12 mouse cellular contexts compared by ENCODE assay signal in genomic region chr11:51643202-51643601, GRCm38 (mm10). TPM values are rescaled to one million over a fixed set of nuclear protein-coding genes. Genes with fewer than 3 reads are reported as not detected.
DNase-seq lines count a peak whose midpoint lies in the region; ATAC-seq and TF ChIP-seq lines count a peak whose summit lies in the region.
"Had no signal": no experiment of that assay in that cellular context is flagged by ENCODE, and none has a peak within 500 bp of the region (broad histone marks: within the 10 kb centered on the region; RNA-seq: fewer than 3 reads in every experiment).

No protein-coding gene starts in this region.

- peak overlapping the region; percentile 14; the same call in 1 of the 2 replicates for H3K9ac ChIP-seq in intestine, embryonic 16.5 days (ENCODE audit: low read depth, low read length)
- H3K9ac ChIP-seq in intestine, postnatal 0 days (ENCODE audit: low read depth, low read length), result no peak overlapping the region
- H3K9ac ChIP-seq in embryonic facial prominence, embryonic 15.5 days, result no peak overlapping the region
- H3K9ac ChIP-seq in midbrain, embryonic 13.5 days (replicated peaks), result no peak overlapping the region
- H3K9ac ChIP-seq: forebrain, postnatal 0 days; kidney, embryonic 15.5 days; neural tube, embryonic 12.5 days had no signal

- no peak overlapping the region for H3K4me2 ChIP-seq in intestine, embryonic 16.5 days (ENCODE audit: low read depth, low read length)
- H3K4me2 ChIP-seq in intestine, postnatal 0 days (replicated peaks; ENCODE audit: low read depth), result no peak overlapping the region
- peak overlapping the region; percentile 21; the same call in 1 of the 2 replicates for H3K4me2 ChIP-seq in embryonic facial prominence, embryonic 15.5 days (replicated peaks)
- no peak overlapping the region for H3K4me2 ChIP-seq in midbrain, embryonic 13.5 days (replicated peaks)
- H3K4me2 ChIP-seq: kidney, embryonic 15.5 days; neural tube, embryonic 12.5 days had no signal

- no peak overlapping the region for H3K27ac ChIP-seq in heart, embryonic 10.5 days
- H3K27ac ChIP-seq in intestine, embryonic 16.5 days (ENCODE audit: low read length), result no peak overlapping the region
- no peak overlapping the region for H3K27ac ChIP-seq in intestine, postnatal 0 days (ENCODE audit: low read depth, low read length)
- peak overlapping the region; percentile 79 for H3K27ac ChIP-seq in embryonic facial prominence, embryonic 15.5 days (replicated peaks)
- H3K27ac ChIP-seq in midbrain, embryonic 13.5 days, result no peak overlapping the region
- H3K27ac ChIP-seq: kidney, embryonic 15.5 days; neural tube, embryonic 12.5 days had no signal

- 56% methylated on average over 9 of the region's 9 CpGs for WGBS in heart, embryonic 10.5 days
- WGBS in intestine, embryonic 16.5 days, result 68% methylated on average over 9 of the region's 9 CpGs
- 62% methylated on average over 9 of the region's 9 CpGs for WGBS in intestine, postnatal 0 days
- 67% methylated on average over 9 of the region's 9 CpGs for WGBS in embryonic facial prominence, embryonic 15.5 days
- 84% methylated on average over 9 of the region's 9 CpGs for whole genome bisulfite sequencing in midbrain, embryonic 13.5 days

- no peaks in the 10 kb centered on the region for H3K9me3 ChIP-seq in heart, embryonic 10.5 days
- H3K9me3 ChIP-seq in intestine, embryonic 16.5 days (ENCODE audit: control insufficient read depth, low read length), result no peaks in the 10 kb centered on the region
- no peaks in the 10 kb centered on the region for H3K9me3 ChIP-seq in intestine, postnatal 0 days (ENCODE audit: control insufficient read depth)
- H3K9me3 ChIP-seq in embryonic facial prominence, embryonic 15.5 days (replicated peaks), result no peaks in the 10 kb centered on the region
- H3K9me3 ChIP-seq in midbrain, embryonic 13.5 days, result no peaks in the 10 kb centered on the region
- H3K9me3 ChIP-seq: kidney, embryonic 15.5 days; neural tube, embryonic 12.5 days had no signal

- no peak for ATAC-seq in intestine, embryonic 16.5 days
- no peak for ATAC-seq in intestine, postnatal 0 days
- no peak for ATAC-seq in embryonic facial prominence, embryonic 15.5 days (ENCODE audit: insufficient number of reproducible peaks, low FRiP score, low TSS enrichment, low read depth)
- no peak for ATAC-seq in CD4-positive, CD25-positive, alpha-beta regulatory T cell, adult 4 months
- ATAC-seq in midbrain, embryonic 13.5 days, result no peak
- ATAC-seq: forebrain, postnatal 0 days; Patski had no signal

- no peak for TF ChIP-seq CTCF in intestine, postnatal 0 days (IDR thresholded peaks at IDR 0.05; ENCODE audit: low read depth)

- H3K4me1 ChIP-seq in heart, embryonic 10.5 days, result peaks cover 32% of the 10 kb centered on the region
- H3K4me1 ChIP-seq in intestine, embryonic 16.5 days (ENCODE audit: control insufficient read depth, insufficient read depth, low read length), result peaks cover 20% of the 10 kb centered on the region
- 0 out of 2 replicates have a peak, but pooled peaks cover 3% of the 10 kb centered on the region for H3K4me1 ChIP-seq in intestine, postnatal 0 days (replicated peaks; ENCODE audit: control insufficient read depth, insufficient read depth, low read length)
- peaks cover 58% of the 10 kb centered on the region for H3K4me1 ChIP-seq in embryonic facial prominence, embryonic 15.5 days
- peaks cover 2% of the 10 kb centered on the region for H3K4me1 ChIP-seq in midbrain, embryonic 13.5 days (replicated peaks)

- H3K4me3 ChIP-seq in heart, embryonic 10.5 days, result peak overlapping the region; percentile 23
- no peak overlapping the region for H3K4me3 ChIP-seq in intestine, embryonic 16.5 days (ENCODE audit: low read length)
- no peak overlapping the region for H3K4me3 ChIP-seq in intestine, postnatal 0 days (ENCODE audit: low read depth, low read length)
- H3K4me3 ChIP-seq in embryonic facial prominence, embryonic 15.5 days (replicated peaks), result no peak overlapping the region; the same call in 1 of the 2 replicates
- H3K4me3 ChIP-seq in midbrain, embryonic 13.5 days (replicated peaks), result no peak overlapping the region
- H3K4me3 ChIP-seq: kidney, embryonic 15.5 days; neural tube, embryonic 12.5 days had no signal

- DNase-seq in heart, embryonic 10.5 days (ENCODE audit: low spot score), result no peak
- DNase-seq in heart, adult 11 months, result no peak
- peak; percentile 69 for DNase-seq in ES-CJ7 (ENCODE audit: low read depth, low spot score)
- DNase-seq: forebrain, postnatal 0 days had no signal

- peaks cover 30% of the 10 kb centered on the region for H3K36me3 ChIP-seq in heart, embryonic 10.5 days
- H3K36me3 ChIP-seq in intestine, embryonic 16.5 days (ENCODE audit: control insufficient read depth, insufficient read depth, low read length), result peaks cover 6% of the 10 kb centered on the region; the same call in 1 of the 2 replicates
- peaks cover 21% of the 10 kb centered on the region for H3K36me3 ChIP-seq in intestine, postnatal 0 days (ENCODE audit: control insufficient read depth, insufficient read depth)
- peaks cover 20% of the 10 kb centered on the region; the same call in 1 of the 2 replicates for H3K36me3 ChIP-seq in embryonic facial prominence, embryonic 15.5 days
- H3K36me3 ChIP-seq in midbrain, embryonic 13.5 days, result no peaks in the 10 kb centered on the region

- peaks cover 29% of the 10 kb centered on the region for H3K27me3 ChIP-seq in heart, embryonic 10.5 days (ENCODE audit: insufficient read depth, poor library complexity, severe bottlenecking)
- no peaks in the 10 kb centered on the region for H3K27me3 ChIP-seq in intestine, embryonic 16.5 days (replicated peaks; ENCODE audit: control insufficient read depth, insufficient read depth, low read length)
- no peaks in the 10 kb centered on the region for H3K27me3 ChIP-seq in intestine, postnatal 0 days (replicated peaks; ENCODE audit: control insufficient read depth, insufficient read depth, low read length)
- no peaks in the 10 kb centered on the region for H3K27me3 ChIP-seq in embryonic facial prominence, embryonic 15.5 days
- peaks cover 3% of the 10 kb centered on the region; the same call in 1 of the 2 replicates for H3K27me3 ChIP-seq in midbrain, embryonic 13.5 days
- H3K27me3 ChIP-seq: kidney, embryonic 15.5 days; neural tube, embryonic 12.5 days; Patski had no signal

RNA-seq across cellular contexts. Expression of gene N4bp3, which starts 7.4 kb away (rescaled TPM):
- polyA plus RNA-seq in heart, embryonic 10.5 days (2016; fragmentation: Nextera tagmentation; extraction: Ambion mirVana), result 6.9 and 12.0 TPM in 2 replicates
- 16.1 and 17.0 TPM in 2 replicates for polyA plus RNA-seq in intestine, embryonic 16.5 days (2015; fragmentation: Nextera tagmentation; extraction: Ambion mirVana)
- 8.5 and 8.8 TPM in 2 replicates for polyA plus RNA-seq in intestine, postnatal 0 days (2015; fragmentation: Nextera tagmentation; extraction: Ambion mirVana)
- polyA plus RNA-seq in embryonic facial prominence, embryonic 15.5 days (2015; fragmentation: Nextera tagmentation; extraction: Ambion mirVana), result 41.0 and 45.4 TPM in 2 replicates
- 1 to 10 TPM; 1.2 to 2.5 TPM for polyA plus RNA-seq in CD4-positive, CD25-positive, alpha-beta regulatory T cell, adult 4 months (2017; shearing (Covaris generic))
- 8.0 and 8.3 TPM in 2 replicates for polyA plus RNA-seq in midbrain, embryonic 13.5 days (2015; fragmentation: Nextera tagmentation; extraction: Ambion mirVana)

RNA-seq across cellular contexts. Expression of gene Rmnd5b, which starts 7.5 kb away (rescaled TPM):
- 34.3 and 37.9 TPM in 2 replicates for polyA plus RNA-seq in heart, embryonic 10.5 days (2016; fragmentation: Nextera tagmentation; extraction: Ambion mirVana)
- polyA plus RNA-seq in intestine, embryonic 16.5 days (2015; fragmentation: Nextera tagmentation; extraction: Ambion mirVana), result 42.0 and 44.4 TPM in 2 replicates
- 32.4 and 34.2 TPM in 2 replicates for polyA plus RNA-seq in intestine, postnatal 0 days (2015; fragmentation: Nextera tagmentation; extraction: Ambion mirVana)
- 53.1 and 55.1 TPM in 2 replicates for polyA plus RNA-seq in embryonic facial prominence, embryonic 15.5 days (2015; fragmentation: Nextera tagmentation; extraction: Ambion mirVana)
- polyA plus RNA-seq in CD4-positive, CD25-positive, alpha-beta regulatory T cell, adult 4 months (2017; shearing (Covaris generic)), result 10 to 100 TPM; 46.6 to 54.0 TPM
- 66.2 and 71.8 TPM in 2 replicates for polyA plus RNA-seq in midbrain, embryonic 13.5 days (2015; fragmentation: Nextera tagmentation; extraction: Ambion mirVana)

RNA-seq across cellular contexts. Expression of gene D930048N14Rik, which starts 7.6 kb away (rescaled TPM):
- polyA plus RNA-seq in heart, embryonic 10.5 days (2016; fragmentation: Nextera tagmentation; extraction: Ambion mirVana), result 0.78 and 1.6 TPM in 2 replicates
- 3.4 and 3.7 TPM in 2 replicates for polyA plus RNA-seq in intestine, embryonic 16.5 days (2015; fragmentation: Nextera tagmentation; extraction: Ambion mirVana)
- polyA plus RNA-seq in intestine, postnatal 0 days (2015; fragmentation: Nextera tagmentation; extraction: Ambion mirVana), result 1.1 and 1.3 TPM in 2 replicates
- polyA plus RNA-seq in embryonic facial prominence, embryonic 15.5 days (2015; fragmentation: Nextera tagmentation; extraction: Ambion mirVana), result 4.5 and 5.2 TPM in 2 replicates
- under 1 TPM in 1 of 2 experiments, not detected in 1; 0.62 TPM for polyA plus RNA-seq in CD4-positive, CD25-positive, alpha-beta regulatory T cell, adult 4 months (2017; shearing (Covaris generic))
- polyA plus RNA-seq in midbrain, embryonic 13.5 days (2015; fragmentation: Nextera tagmentation; extraction: Ambion mirVana), result 0.22 and 0.26 TPM in 2 replicates

RNA-seq across cellular contexts. Expression of gene Nhp2, which starts 23.7 kb away (rescaled TPM):
- 154 and 210 TPM in 2 replicates for polyA plus RNA-seq in heart, embryonic 10.5 days (2016; fragmentation: Nextera tagmentation; extraction: Ambion mirVana)
- 150 and 175 TPM in 2 replicates for polyA plus RNA-seq in intestine, embryonic 16.5 days (2015; fragmentation: Nextera tagmentation; extraction: Ambion mirVana)
- polyA plus RNA-seq in intestine, postnatal 0 days (2015; fragmentation: Nextera tagmentation; extraction: Ambion mirVana), result 98.2 and 101 TPM in 2 replicates
- 138 and 147 TPM in 2 replicates for polyA plus RNA-seq in embryonic facial prominence, embryonic 15.5 days (2015; fragmentation: Nextera tagmentation; extraction: Ambion mirVana)
- 100 to 1,000 TPM in 1 of 2 experiments, 10 to 100 TPM in 1; 87.8 to 116 TPM for polyA plus RNA-seq in CD4-positive, CD25-positive, alpha-beta regulatory T cell, adult 4 months (2017; shearing (Covaris generic))
- polyA plus RNA-seq in midbrain, embryonic 13.5 days (2015; fragmentation: Nextera tagmentation; extraction: Ambion mirVana), result 104 and 110 TPM in 2 replicates

RNA-seq across cellular contexts. Expression of gene Hnrnpab, which starts 36.6 kb away (rescaled TPM):
- polyA plus RNA-seq in heart, embryonic 10.5 days (2016; fragmentation: Nextera tagmentation; extraction: Ambion mirVana), result 341 and 617 TPM in 2 replicates
- polyA plus RNA-seq in intestine, embryonic 16.5 days (2015; fragmentation: Nextera tagmentation; extraction: Ambion mirVana), result 261 and 264 TPM in 2 replicates
- 181 and 191 TPM in 2 replicates for polyA plus RNA-seq in intestine, postnatal 0 days (2015; fragmentation: Nextera tagmentation; extraction: Ambion mirVana)
- polyA plus RNA-seq in embryonic facial prominence, embryonic 15.5 days (2015; fragmentation: Nextera tagmentation; extraction: Ambion mirVana), result 380 and 381 TPM in 2 replicates
- polyA plus RNA-seq in CD4-positive, CD25-positive, alpha-beta regulatory T cell, adult 4 months (2017; shearing (Covaris generic)), result 10 to 100 TPM; 21.2 to 36.2 TPM
- polyA plus RNA-seq in midbrain, embryonic 13.5 days (2015; fragmentation: Nextera tagmentation; extraction: Ambion mirVana), result 465 and 547 TPM in 2 replicates
